Mouse (Mus musculus): Measurements from ENCODE around the gene Rpl23.
"Not testable (repeated sequence)": the region's sequence is repeated elsewhere in the genome, so short reads cannot be mapped to it uniquely, and the experiment has no call there.

Gene Rpl23

GRCm38 (mm10) chr11:97799994-97800690 lies 17.9 kb upstream of the Rpl23 start:
- DNase-seq (ENCODE audit: low read depth, low spot score) = no peak

GRCm38 (mm10) chr11:97799146-97799993 lies 17.1 kb upstream of the Rpl23 start:
- peak; percentile 80 for DNase-seq (ENCODE audit: low read depth, low spot score)

GRCm38 (mm10) chr11:97798782-97799145 lies 16.5 kb upstream of the Rpl23 start, which contains the start of gene Lasp1:
TSS of gene Lasp1 (plus strand) at chr11:97799000.
- DNase-seq (ENCODE audit: low read depth, low spot score) = peak; percentile 85

GRCm38 (mm10) chr11:97798083-97798435 lies 15.8 kb upstream of the Rpl23 start:
- no peak for DNase-seq (ENCODE audit: low read depth, low spot score)

GRCm38 (mm10) chr11:97797369-97798082 lies 15.3 kb upstream of the Rpl23 start:
- DNase-seq (ENCODE audit: low read depth, low spot score) = peak; percentile 75

GRCm38 (mm10) chr11:97796910-97797309 lies 14.7 kb upstream of the Rpl23 start:
- peak; percentile 61 for DNase-seq (ENCODE audit: low read depth, low spot score)

- DNase-seq (ENCODE audit: low read depth, low spot score) = no peak
Observed at GRCm38 (mm10) chr11:97793165-97793564, 10.9 kb upstream of the Rpl23 start.

- DNase-seq (ENCODE audit: low read depth, low spot score) = not testable (repeated sequence)
Observed at GRCm38 (mm10) chr11:97790778-97791438, 8.7 kb upstream of the Rpl23 start.

GRCm38 (mm10) chr11:97789727-97790126 lies 7.5 kb upstream of the Rpl23 start:
- no peak for DNase-seq (ENCODE audit: low read depth, low spot score)

- no peak for DNase-seq (ENCODE audit: low read depth, low spot score)
Observed at GRCm38 (mm10) chr11:97787961-97788360, 5.7 kb upstream of the Rpl23 start.

GRCm38 (mm10) chr11:97782564-97782895 lies 293 bp upstream of the Rpl23 start:
- no peak for DNase-seq (ENCODE audit: low read depth, low spot score)

- no peak for DNase-seq (ENCODE audit: low read depth, low spot score)
Observed at GRCm38 (mm10) chr11:97781478-97781831, 782 bp downstream of the Rpl23 start.

- no peak for DNase-seq (ENCODE audit: low read depth, low spot score)
Observed at GRCm38 (mm10) chr11:97779968-97780701, 2.1 kb downstream of the Rpl23 start.

- DNase-seq (ENCODE audit: low read depth, low spot score) = no peak
Observed at GRCm38 (mm10) chr11:97778918-97779317, 3.3 kb downstream of the Rpl23 start.

- no peak for DNase-seq (ENCODE audit: low read depth, low spot score)
Observed at GRCm38 (mm10) chr11:97777129-97777529, 5.1 kb downstream of the Rpl23 start.

GRCm38 (mm10) chr11:97776497-97777128 lies 5.6 kb downstream of the Rpl23 start:
- no peak for DNase-seq (ENCODE audit: low read depth, low spot score)

GRCm38 (mm10) chr11:97775808-97776496 lies 6.3 kb downstream of the Rpl23 start, which contains the start of gene 1700001P01Rik:
TSS of gene 1700001P01Rik (minus strand) at chr11:97775918.
- DNase-seq (ENCODE audit: low read depth, low spot score) = no peak

- DNase-seq (ENCODE audit: low read depth, low spot score) = no peak
Observed at GRCm38 (mm10) chr11:97775186-97775585, 7.1 kb downstream of the Rpl23 start.

- no peak for DNase-seq (ENCODE audit: low read depth, low spot score)
Observed at GRCm38 (mm10) chr11:97771410-97771809, 10.8 kb downstream of the Rpl23 start.

- peak; percentile 47 for DNase-seq (ENCODE audit: low read depth, low spot score)
Observed at GRCm38 (mm10) chr11:97769704-97770103, 12.5 kb downstream of the Rpl23 start.
